ENCODE assay signal across 17 mouse cellular contexts in the genomic region with DNA sequence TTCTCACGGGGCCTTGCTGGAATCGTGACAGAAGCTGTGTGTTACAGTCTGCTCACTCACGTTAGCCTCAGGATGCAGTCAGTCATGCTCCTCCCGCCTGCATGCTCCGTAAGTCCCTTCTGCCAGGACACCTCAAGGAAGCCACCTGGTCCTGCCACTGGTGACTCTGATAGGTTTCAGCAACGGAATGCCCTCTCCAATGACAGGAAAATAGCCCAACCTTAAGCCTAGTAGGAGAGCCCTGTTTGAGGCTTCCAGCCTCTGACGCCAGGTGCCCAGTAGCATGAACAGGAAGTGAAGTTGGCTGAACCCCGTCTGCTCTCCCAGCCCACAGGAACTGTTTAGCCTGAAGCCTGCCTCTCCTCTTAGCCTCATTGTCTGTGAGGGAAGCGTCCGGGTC. TPM values are rescaled to one million over a fixed set of nuclear protein-coding genes. Genes with fewer than 3 reads are reported as not detected.
A peak's percentile ranks its signal among the peaks of the same experiment; 100 is the strongest.
DNase-seq lines count a peak whose midpoint lies in the region; ATAC-seq lines count a peak whose summit lies in the region.
"Had no signal": no experiment of that assay in that cellular context is flagged by ENCODE, and none has a peak within 500 bp of the region (broad histone marks: within the 10 kb centered on the region; RNA-seq: fewer than 3 reads in every experiment).

No protein-coding gene starts in this region.

- H3K4me2 ChIP-seq in hindbrain, embryonic 16.5 days (ENCODE audit: low read length), result no peak overlapping the region
- no peak overlapping the region for H3K4me2 ChIP-seq in hindbrain, embryonic 13.5 days
- H3K4me2 ChIP-seq: liver, embryonic 11.5 days; midbrain, embryonic 15.5 days had no signal

- ATAC-seq in hindbrain, embryonic 16.5 days, result no peak
- no peak for ATAC-seq in hindbrain, embryonic 13.5 days (ENCODE audit: low FRiP score)
- ATAC-seq in CD4-positive, CD25-positive, alpha-beta regulatory T cell, adult 4 months, result peak; percentile 30
- peak; percentile 61 for ATAC-seq in megakaryocyte progenitor cell, adult 5-6 weeks (replicated peaks; ENCODE audit: poor library complexity)
- ATAC-seq in erythroblast, adult 5-6 weeks (replicated peaks; ENCODE audit: low FRiP score, poor library complexity, severe bottlenecking), result no peak
- ATAC-seq: intestine, postnatal 0 days; lung, postnatal 0 days; midbrain, embryonic 15.5 days had no signal

- no peaks in the 10 kb centered on the region for H3K27me3 ChIP-seq in hindbrain, embryonic 16.5 days (replicated peaks; ENCODE audit: control insufficient read depth, insufficient read depth, low read length)
- H3K27me3 ChIP-seq in hindbrain, embryonic 13.5 days, result no peaks in the 10 kb centered on the region
- H3K27me3 ChIP-seq: midbrain, embryonic 15.5 days had no signal

- no peaks in the 10 kb centered on the region for H3K36me3 ChIP-seq in hindbrain, embryonic 16.5 days (ENCODE audit: control insufficient read depth, insufficient read depth, low read length)
- H3K36me3 ChIP-seq in hindbrain, embryonic 13.5 days, result no peaks in the 10 kb centered on the region
- H3K36me3 ChIP-seq: midbrain, embryonic 15.5 days had no signal

- 66% methylated on average over 10 of the region's 10 CpGs for WGBS in hindbrain, embryonic 16.5 days
- WGBS in hindbrain, embryonic 13.5 days, result 75% methylated on average over 10 of the region's 10 CpGs

- DNase-seq in cerebellum, postnatal 10 days, result peak; percentile 74 to 77
- no peak for DNase-seq in layer of hippocampus, postnatal 36 days
- no peak for DNase-seq in layer of hippocampus, adult 8-10 months (ENCODE audit: low spot score in 2 of 2)
- DNase-seq: kidney, postnatal 4 days; right cerebral cortex, postnatal 25 days had no signal

- no peak overlapping the region for H3K4me3 ChIP-seq in hindbrain, embryonic 16.5 days (ENCODE audit: low read length)
- no peak overlapping the region for H3K4me3 ChIP-seq in hindbrain, embryonic 13.5 days
- H3K4me3 ChIP-seq: erythroblast, embryonic 14.5 days; left cerebral cortex, adult 2 months; midbrain, embryonic 15.5 days had no signal

- no peaks in the 10 kb centered on the region for H3K9me3 ChIP-seq in hindbrain, embryonic 16.5 days (ENCODE audit: control insufficient read depth, low read length)
- no peaks in the 10 kb centered on the region for H3K9me3 ChIP-seq in hindbrain, embryonic 13.5 days
- H3K9me3 ChIP-seq: midbrain, embryonic 15.5 days had no signal

- no peak overlapping the region for H3K27ac ChIP-seq in hindbrain, embryonic 16.5 days (ENCODE audit: low read depth, low read length)
- no peak overlapping the region for H3K27ac ChIP-seq in hindbrain, embryonic 13.5 days
- H3K27ac ChIP-seq: left cerebral cortex, adult 2 months; midbrain, embryonic 15.5 days; stomach, postnatal 0 days had no signal

- H3K9ac ChIP-seq in hindbrain, embryonic 16.5 days (ENCODE audit: low read depth, low read length), result peak overlapping the region; percentile 22; the same call in 1 of the 2 replicates
- no peak overlapping the region for H3K9ac ChIP-seq in hindbrain, embryonic 13.5 days
- H3K9ac ChIP-seq: midbrain, embryonic 15.5 days had no signal

- no peaks in the 10 kb centered on the region; the same call in 1 of the 2 replicates for H3K4me1 ChIP-seq in hindbrain, embryonic 16.5 days (ENCODE audit: control insufficient read depth, insufficient read depth, low read depth, low read length)
- H3K4me1 ChIP-seq in hindbrain, embryonic 13.5 days (replicated peaks), result peaks cover 4% of the 10 kb centered on the region; the same call in 1 of the 2 replicates

RNA-seq across cellular contexts. Expression of gene Lrtm2, which starts 15.7 kb away (rescaled TPM):
- polyA plus RNA-seq in hindbrain, embryonic 16.5 days (2015; fragmentation: Nextera tagmentation; extraction: Ambion mirVana), result 17.1 and 17.7 TPM in 2 replicates
- 5.0 and 5.1 TPM in 2 replicates for polyA plus RNA-seq in hindbrain, embryonic 13.5 days (2015; fragmentation: Nextera tagmentation; extraction: Ambion mirVana)
- polyA plus RNA-seq in CD4-positive, CD25-positive, alpha-beta regulatory T cell, adult 4 months (2017; shearing (Covaris generic)), result under 1 TPM in 1 of 2 experiments, not detected in 1; 0.66 TPM
- total RNA-seq in megakaryocyte progenitor cell, adult 5-6 weeks (2015), result 0.24 and 0.44 TPM in 2 replicates
- total RNA-seq in megakaryocyte progenitor cell, adult 5-6 weeks (2017), result 0.03 and 0.08 TPM in 2 replicates
- total RNA-seq in layer of hippocampus, postnatal 36 days (2021), result 10 to 100 TPM; 40.4 to 42.8 TPM
- not detected in 2 replicates for total RNA-seq in erythroblast, adult 5-6 weeks (2015; ENCODE audit: low replicate concordance)
- total RNA-seq in erythroblast, adult 5-6 weeks (2017; ENCODE audit: low replicate concordance), result not detected in 2 replicates
- total RNA-seq in layer of hippocampus, adult 8-10 months (2022), result 10 to 100 TPM; 43.7 to 47.6 (median 45.5) TPM
- polyA plus RNA-seq: erythroblast, embryonic 14.5 days; liver, embryonic 11.5 days had no signal

Comparison
In these comparisons a context has a peak if more than half of its experiments do, and no peak if none do; other contexts are left out.
1. ATAC-seq: peak in CD4-positive, CD25-positive, alpha-beta regulatory T cell, adult 4 months (single experiment) and megakaryocyte progenitor cell, adult 5-6 weeks (single experiment); none in hindbrain, embryonic 16.5 days (single experiment), hindbrain, embryonic 13.5 days (single experiment) and erythroblast, adult 5-6 weeks (single experiment).
2. DNase-seq: peak in cerebellum, postnatal 10 days (2 of 2); none in layer of hippocampus, postnatal 36 days (0 of 2) and layer of hippocampus, adult 8-10 months (0 of 2).
3. RNA of gene Lrtm2, which starts 15.7 kb away (total RNA-seq): 43.7 to 47.6 TPM in layer of hippocampus, adult 8-10 months and 40.4 to 42.8 TPM in layer of hippocampus, postnatal 36 days; 0.03 to 0.44 TPM in megakaryocyte progenitor cell, adult 5-6 weeks and not detected in erythroblast, adult 5-6 weeks; every median in the first group is over 10 times any median in the second.